Mouse (Mus musculus): Measurements from ENCODE around the gene Polr3gl. TPM values are rescaled to one million over a fixed set of nuclear protein-coding genes. Genes with fewer than 3 reads are reported as not detected.
A peak's percentile ranks its signal among the peaks of the same experiment; 100 is the strongest.

The Polr3gl gene
- total RNA-seq, 2 experiments from 2014 or later = 20.7 to 21.2 TPM

- intact Hi-C loops (cut with DNase I) = no loop called here
- DNase-seq (ENCODE audit: low spot score in 2 of 2) = no peak
These were observed 33.8 kb downstream of the Polr3gl start for GRCm38 (mm10) chr3:96559911-96560850.

- intact Hi-C loops (cut with DNase I) = no loop called here
These were observed 34.5 kb downstream of the Polr3gl start for GRCm38 (mm10) chr3:96559398-96559910.

GRCm38 (mm10) chr3:96558668-96559196 is 35.2 kb downstream of the Polr3gl start:
- no peak for DNase-seq (ENCODE audit: low spot score in 2 of 2)
- intact Hi-C loops (cut with DNase I) = no loop called here

More at GRCm38 (mm10) chr3:96559398-96559910, 34.5 kb downstream of the Polr3gl start:
- DNase-seq (ENCODE audit: low spot score in 2 of 2) = no peak

GRCm38 (mm10) chr3:96558159-96558558 is 35.8 kb downstream of the Polr3gl start:
- intact Hi-C loops (cut with DNase I) = no loop called here
- DNase-seq (ENCODE audit: low spot score in 2 of 2) = no peak

- DNase-seq (ENCODE audit: low spot score in 2 of 2) = peak; percentile 96 to 97
- intact Hi-C loops (cut with DNase I) = loop anchor here (2.0 kb wide), 1 partner anchor 17 kb away; no protein-coding TSS in a partner anchor
These were observed 36.3 kb downstream of the Polr3gl start, which contains the start of gene Txnip for GRCm38 (mm10) chr3:96557694-96558093. Gene Txnip (plus strand): TSS chr3:96557957.

GRCm38 (mm10) chr3:96556651-96557635 is 37.0 kb downstream of the Polr3gl start:
- no peak for DNase-seq (ENCODE audit: low spot score in 2 of 2)
- intact Hi-C loops (cut with DNase I) = loop anchor here (2.0 kb wide), 1 partner anchor 18 kb away; no protein-coding TSS in a partner anchor

- DNase-seq (ENCODE audit: low spot score in 2 of 2) = no peak
- intact Hi-C loops (cut with DNase I) = loop anchor here (2.0 kb wide), 1 partner anchor 19 kb away; no protein-coding TSS in a partner anchor
These were observed 37.9 kb downstream of the Polr3gl start for GRCm38 (mm10) chr3:96555999-96556614.

GRCm38 (mm10) chr3:96555041-96555596 is 38.9 kb downstream of the Polr3gl start:
- intact Hi-C loops (cut with DNase I) = no loop called here
- DNase-seq (ENCODE audit: low spot score in 2 of 2) = peak; percentile 44 to 46

GRCm38 (mm10) chr3:96554251-96554650 is 39.7 kb downstream of the Polr3gl start:
- no peak for DNase-seq (ENCODE audit: low spot score in 2 of 2)
- intact Hi-C loops (cut with DNase I) = no loop called here

- no peak for DNase-seq (ENCODE audit: low spot score in 2 of 2)
- intact Hi-C loops (cut with DNase I) = no loop called here
These were observed 40.4 kb downstream of the Polr3gl start for GRCm38 (mm10) chr3:96553601-96554000.

GRCm38 (mm10) chr3:96551890-96552289 is 42.1 kb downstream of the Polr3gl start:
- intact Hi-C loops (cut with DNase I) = loop anchor here (1.0 kb wide), 1 partner anchor 28 kb away; no protein-coding TSS in a partner anchor
- no peak for DNase-seq (ENCODE audit: low spot score in 2 of 2)

GRCm38 (mm10) chr3:96551203-96551602 is 42.8 kb downstream of the Polr3gl start:
- intact Hi-C loops (cut with DNase I) = loop anchor here (1.0 kb wide), 1 partner anchor 29 kb away; no protein-coding TSS in a partner anchor
- peak; percentile 51 to 73 for DNase-seq (ENCODE audit: low spot score in 2 of 2)

- intact Hi-C loops (cut with DNase I) = no loop called here
- no peak for DNase-seq (ENCODE audit: low spot score in 2 of 2)
These were observed 44.6 kb downstream of the Polr3gl start for GRCm38 (mm10) chr3:96549346-96549745.

- intact Hi-C loops (cut with DNase I) = no loop called here
- DNase-seq (ENCODE audit: low spot score in 2 of 2) = no peak
These were observed 45.2 kb downstream of the Polr3gl start for GRCm38 (mm10) chr3:96548824-96549223.

- intact Hi-C loops (cut with DNase I) = loop anchor here (1.0 to 2.0 kb wide), 3 partner anchors 33 to 161 kb away; partner anchors contain the start of gene Nudt17
These were observed 46.5 kb downstream of the Polr3gl start for GRCm38 (mm10) chr3:96547389-96547960.

GRCm38 (mm10) chr3:96546880-96547279 is 47.1 kb downstream of the Polr3gl start:
- intact Hi-C loops (cut with DNase I) = loop anchor here (1.0 to 2.0 kb wide), 3 partner anchors 33 to 162 kb away; partner anchors contain the start of gene Nudt17
- no peak for DNase-seq (ENCODE audit: low spot score in 2 of 2)

More at GRCm38 (mm10) chr3:96547389-96547960, 46.5 kb downstream of the Polr3gl start:
- peak; percentile 69 to 80 for DNase-seq (ENCODE audit: low spot score in 2 of 2)

GRCm38 (mm10) chr3:96545565-96545964 is 48.4 kb downstream of the Polr3gl start:
- intact Hi-C loops (cut with DNase I) = no loop called here
- no peak for DNase-seq (ENCODE audit: low spot score in 2 of 2)

GRCm38 (mm10) chr3:96543345-96543744 is 50.6 kb downstream of the Polr3gl start:
- intact Hi-C loops (cut with DNase I) = no loop called here
- peak in 1 of 2 experiments; percentile 83 for DNase-seq (ENCODE audit: low spot score in 2 of 2)

Measured in left cerebral cortex, postnatal 25 days (tissue).